Mouse (Mus musculus): Measurements from ENCODE around the gene Lonrf2. TPM values are rescaled to one million over a fixed set of nuclear protein-coding genes. Genes with fewer than 3 reads are reported as not detected.
A peak's percentile ranks its signal among the peaks of the same experiment; 100 is the strongest.

Lonrf2 gene
- polyA plus RNA-seq (2012; rRNA removed), result 51.9 and 73.3 TPM in 2 replicates

DNA sequence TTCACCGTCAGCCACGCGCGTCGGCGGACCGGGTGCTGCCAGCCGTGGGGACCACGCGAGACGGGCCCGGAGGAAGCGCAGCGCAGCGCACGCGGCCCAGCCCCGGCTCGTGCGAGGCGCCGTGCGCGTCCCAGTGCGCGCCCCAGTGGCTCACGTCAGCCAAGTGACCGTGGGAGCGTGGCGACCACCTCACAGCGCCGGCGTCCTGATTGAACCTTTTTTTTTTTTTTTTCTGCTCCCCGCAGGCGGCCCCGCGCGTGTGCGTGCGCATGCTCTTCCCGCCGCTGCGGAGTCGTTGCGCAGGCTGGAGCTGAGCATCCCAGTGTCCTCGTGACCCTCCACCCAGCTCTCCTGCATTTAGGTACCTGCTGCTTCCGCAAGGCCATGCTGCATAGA lies at the start of gene Lonrf2:
Gene Lonrf2 (minus strand): TSS at position 235 of the 396 bp plus-strand sequence.
- peak; percentile 83 for TF ChIP-seq POLR2A (IDR thresholded peaks at IDR 0.05; ENCODE audit: borderline replicate concordance, extremely low read depth, insufficient read depth, insufficient read length, poor library complexity, severe bottlenecking)
- TF ChIP-seq CTCF (IDR thresholded peaks at IDR 0.05; ENCODE audit: borderline replicate concordance, extremely low read depth, insufficient read depth, insufficient read length), result no peak
- DNase-seq (ENCODE audit: low read depth), result peak; percentile 92

DNA sequence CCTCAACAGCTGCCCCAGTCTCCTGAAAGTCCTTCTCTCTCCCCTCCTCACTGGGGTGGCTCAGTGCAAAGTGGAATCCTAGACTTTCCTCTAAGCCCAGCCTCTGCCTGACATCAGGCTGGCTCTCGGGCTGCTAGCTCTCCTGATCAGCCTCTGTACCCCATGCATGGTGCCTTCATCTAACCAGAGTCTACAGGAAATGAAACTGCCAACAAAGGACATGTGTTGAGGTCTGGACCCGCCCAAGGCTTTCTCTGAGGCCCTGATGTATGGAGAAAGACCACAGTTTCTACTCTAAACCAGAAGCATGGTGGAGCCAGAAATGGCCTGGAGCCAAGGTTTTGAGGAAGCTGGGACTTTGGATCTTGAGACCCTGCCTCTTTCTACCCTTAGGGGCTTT lies 49.4 kb upstream of the Lonrf2 start:
- TF ChIP-seq CTCF (IDR thresholded peaks at IDR 0.05; ENCODE audit: borderline replicate concordance, extremely low read depth, insufficient read depth, insufficient read length) (no peak), POLR2A (IDR thresholded peaks at IDR 0.05; ENCODE audit: borderline replicate concordance, extremely low read depth, insufficient read depth, insufficient read length, poor library complexity, severe bottlenecking) (no peak)
- no peak for DNase-seq (ENCODE audit: low read depth)

DNA sequence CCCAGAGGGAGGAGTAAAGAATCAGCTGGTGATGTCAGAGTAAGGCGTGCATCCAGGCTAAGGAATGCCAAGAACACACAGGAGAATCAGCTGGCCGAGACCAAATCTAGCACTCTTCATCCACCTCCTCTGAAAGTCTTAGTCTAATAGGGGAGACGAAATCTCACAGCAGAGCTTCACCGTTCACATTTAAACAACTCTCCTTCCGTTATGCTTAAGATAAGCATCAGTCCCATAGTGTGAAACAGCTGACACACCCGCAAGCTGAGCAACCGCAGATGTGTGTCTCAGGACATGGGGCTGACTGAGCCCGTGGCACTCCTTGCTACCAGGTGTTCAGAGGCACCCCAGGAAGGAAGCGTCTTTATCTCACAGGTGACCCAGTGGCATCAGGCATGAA lies 47.3 kb upstream of the Lonrf2 start:
- DNase-seq (ENCODE audit: low read depth), result no peak
- TF ChIP-seq CTCF (IDR thresholded peaks at IDR 0.05; ENCODE audit: borderline replicate concordance, extremely low read depth, insufficient read depth, insufficient read length) (no peak), POLR2A (IDR thresholded peaks at IDR 0.05; ENCODE audit: borderline replicate concordance, extremely low read depth, insufficient read depth, insufficient read length, poor library complexity, severe bottlenecking) (no peak)

DNA sequence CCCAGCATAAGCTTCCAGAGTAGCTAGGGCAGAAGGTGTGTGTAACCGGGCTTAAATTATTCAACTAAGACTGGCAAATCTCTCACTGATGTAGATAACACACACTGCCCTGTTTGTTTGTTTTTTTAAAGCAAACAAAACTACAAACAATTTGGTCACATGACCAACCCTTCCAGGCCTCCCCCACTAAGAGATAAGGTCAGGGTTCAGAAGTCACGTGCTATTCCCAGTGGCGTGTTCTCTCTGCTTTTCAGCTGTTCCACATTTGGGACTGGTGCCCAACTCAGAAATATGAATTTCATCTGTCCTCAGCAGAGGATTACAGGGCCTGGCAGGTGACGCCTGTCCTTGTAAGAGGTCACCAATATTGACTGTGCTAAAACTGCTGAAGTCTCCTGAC lies 46.2 kb upstream of the Lonrf2 start:
- no peak for DNase-seq (ENCODE audit: low read depth)
- TF ChIP-seq POLR2A (IDR thresholded peaks at IDR 0.05; ENCODE audit: borderline replicate concordance, extremely low read depth, insufficient read depth, insufficient read length, poor library complexity, severe bottlenecking) (no peak), CTCF (IDR thresholded peaks at IDR 0.05; ENCODE audit: borderline replicate concordance, extremely low read depth, insufficient read depth, insufficient read length) (no peak)

DNA sequence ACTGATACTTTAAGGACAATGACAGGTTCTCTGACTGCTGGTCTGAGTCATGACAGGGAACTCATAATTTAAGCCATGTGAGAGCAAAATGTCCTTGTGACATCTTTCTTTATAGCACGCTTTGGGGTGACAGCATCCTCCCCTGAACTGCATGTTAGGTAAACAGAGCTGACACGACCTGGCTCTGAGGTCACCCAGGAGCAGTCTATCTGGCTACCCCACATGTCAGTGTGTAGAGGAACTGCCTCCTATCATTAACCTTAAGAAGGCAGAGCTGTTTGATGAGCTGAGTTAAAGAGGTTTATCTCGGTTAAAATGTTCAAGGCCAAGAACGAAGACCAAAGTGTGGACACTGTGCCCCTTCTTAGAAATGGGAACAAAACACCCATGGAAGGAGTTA lies 44.9 kb upstream of the Lonrf2 start:
- TF ChIP-seq POLR2A (IDR thresholded peaks at IDR 0.05; ENCODE audit: borderline replicate concordance, extremely low read depth, insufficient read depth, insufficient read length, poor library complexity, severe bottlenecking), result no peak
- no peak for TF ChIP-seq CTCF (IDR thresholded peaks at IDR 0.05; ENCODE audit: borderline replicate concordance, extremely low read depth, insufficient read depth, insufficient read length)
- DNase-seq (ENCODE audit: low read depth), result no peak

DNA sequence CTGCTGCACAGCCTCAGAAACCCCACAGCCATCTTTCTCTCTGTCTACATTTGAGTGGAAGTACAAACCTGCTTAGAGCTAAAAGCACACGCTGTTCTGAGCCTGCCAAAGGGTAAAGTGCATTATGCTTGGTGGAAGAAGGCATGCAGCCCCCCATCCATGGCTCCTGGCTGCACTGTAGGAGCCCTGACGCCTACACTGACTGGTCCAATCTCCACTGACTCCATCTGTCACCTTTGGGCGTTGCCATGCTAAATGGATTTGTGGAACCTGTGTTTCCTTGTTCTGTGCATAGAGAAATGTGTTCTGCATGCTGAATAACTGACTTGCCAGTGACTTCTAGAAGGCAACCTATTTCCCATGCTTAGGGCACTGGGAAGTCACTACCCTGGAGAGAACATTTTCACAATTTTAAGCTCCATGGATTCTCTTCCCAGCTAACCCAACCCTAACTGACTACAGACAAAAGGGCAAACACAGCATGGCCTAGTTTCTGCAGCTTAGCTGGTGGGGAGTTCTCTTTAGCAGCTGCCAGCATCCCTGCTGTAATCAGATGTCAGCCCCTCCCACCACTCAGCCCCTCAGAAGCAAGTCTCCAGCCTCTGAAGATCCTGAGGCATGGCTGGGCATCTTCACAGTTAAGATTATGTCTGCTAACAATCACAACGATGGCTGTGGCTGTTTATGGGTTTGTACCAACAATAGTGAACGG lies 40.3 kb upstream of the Lonrf2 start:
- DNase-seq (ENCODE audit: low read depth), result peak; percentile 68
- no peak for TF ChIP-seq CTCF (IDR thresholded peaks at IDR 0.05; ENCODE audit: borderline replicate concordance, extremely low read depth, insufficient read depth, insufficient read length)
- no peak for TF ChIP-seq POLR2A (IDR thresholded peaks at IDR 0.05; ENCODE audit: borderline replicate concordance, extremely low read depth, insufficient read depth, insufficient read length, poor library complexity, severe bottlenecking)

DNA sequence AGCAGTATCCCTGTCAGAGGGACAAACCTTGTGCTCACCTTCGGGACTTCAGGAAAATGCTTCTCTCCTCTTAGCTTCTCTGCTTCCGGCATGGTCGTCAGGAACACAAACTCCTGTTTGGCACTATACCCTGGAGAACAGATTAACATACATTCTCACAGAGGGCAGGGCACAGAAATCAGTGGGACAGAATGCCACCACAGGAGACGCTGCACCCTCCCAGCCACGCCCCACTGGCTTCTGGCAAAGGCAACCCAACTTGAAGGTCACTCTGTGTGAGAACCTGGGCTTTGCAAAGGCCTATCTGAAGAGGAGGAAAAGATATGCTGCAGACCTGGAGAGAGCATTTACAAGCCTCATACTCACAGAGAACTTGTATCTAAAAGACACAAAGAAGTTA lies 37.4 kb upstream of the Lonrf2 start:
- no peak for DNase-seq (ENCODE audit: low read depth)
- TF ChIP-seq CTCF (IDR thresholded peaks at IDR 0.05; ENCODE audit: borderline replicate concordance, extremely low read depth, insufficient read depth, insufficient read length) (no peak), POLR2A (IDR thresholded peaks at IDR 0.05; ENCODE audit: borderline replicate concordance, extremely low read depth, insufficient read depth, insufficient read length, poor library complexity, severe bottlenecking) (no peak)

DNA sequence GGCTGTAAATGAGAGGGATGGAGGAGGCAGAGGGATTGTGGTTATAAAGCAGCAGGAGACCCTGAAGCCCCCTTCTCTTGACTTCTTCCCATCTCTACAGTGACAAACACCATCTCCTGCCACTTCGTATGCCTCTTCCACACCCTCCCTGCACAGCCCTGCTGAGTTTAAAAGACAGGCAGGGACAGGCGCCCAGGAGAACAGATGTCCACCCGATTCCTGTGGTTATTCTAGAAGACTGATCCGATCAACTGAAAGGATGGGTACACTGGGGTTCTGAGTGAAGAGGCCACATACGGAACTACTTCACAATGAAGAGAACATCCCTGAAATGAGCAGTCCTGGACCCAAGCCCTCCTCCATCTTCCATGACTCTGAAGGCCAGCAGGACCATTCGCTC lies 35.3 kb upstream of the Lonrf2 start:
- DNase-seq (ENCODE audit: low read depth), result no peak
- TF ChIP-seq CTCF (IDR thresholded peaks at IDR 0.05; ENCODE audit: borderline replicate concordance, extremely low read depth, insufficient read depth, insufficient read length), result no peak
- TF ChIP-seq POLR2A (IDR thresholded peaks at IDR 0.05; ENCODE audit: borderline replicate concordance, extremely low read depth, insufficient read depth, insufficient read length, poor library complexity, severe bottlenecking), result no peak

DNA sequence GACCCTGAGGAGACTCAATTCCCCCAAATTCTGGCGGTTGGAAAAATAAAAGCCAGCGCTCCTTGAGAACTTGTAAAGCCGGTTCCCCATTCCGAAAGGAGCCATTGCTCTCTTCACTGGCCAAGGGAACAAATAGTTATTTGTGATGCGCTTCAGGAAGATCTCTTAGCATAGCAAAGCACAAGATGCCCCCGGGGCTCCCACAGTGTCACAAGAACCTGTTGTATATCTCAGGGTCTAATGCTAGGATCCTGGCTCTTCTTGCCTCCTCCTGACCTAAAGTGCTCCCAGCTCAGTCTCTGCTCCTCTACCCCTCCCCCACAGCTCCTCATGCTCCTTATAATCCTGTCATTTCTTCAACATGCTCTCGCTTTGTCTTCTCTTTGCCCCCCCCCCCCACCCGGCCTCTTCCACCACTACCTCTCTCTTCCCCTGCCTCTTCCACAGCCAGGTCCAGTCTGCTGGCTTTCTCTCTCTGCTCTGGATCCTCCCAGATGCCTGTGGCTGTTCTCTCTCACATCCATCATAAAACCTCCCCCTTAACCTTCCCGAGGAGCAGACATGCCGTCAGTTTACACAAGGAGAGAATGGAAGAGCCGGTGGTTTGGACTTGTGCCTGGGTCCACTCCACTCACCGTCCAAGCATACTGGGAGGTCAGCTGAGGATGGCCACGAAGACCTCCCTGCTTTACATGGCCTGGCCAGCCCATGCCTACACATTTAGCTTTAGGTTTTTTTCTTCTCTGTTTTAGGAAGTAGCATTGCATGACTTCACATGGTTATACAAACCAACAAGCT lies 33.1 kb upstream of the Lonrf2 start:
- DNase-seq (ENCODE audit: low read depth), result no peak
- no peak for TF ChIP-seq POLR2A (IDR thresholded peaks at IDR 0.05; ENCODE audit: borderline replicate concordance, extremely low read depth, insufficient read depth, insufficient read length, poor library complexity, severe bottlenecking)
- TF ChIP-seq CTCF (IDR thresholded peaks at IDR 0.05; ENCODE audit: borderline replicate concordance, extremely low read depth, insufficient read depth, insufficient read length), result no peak

DNA sequence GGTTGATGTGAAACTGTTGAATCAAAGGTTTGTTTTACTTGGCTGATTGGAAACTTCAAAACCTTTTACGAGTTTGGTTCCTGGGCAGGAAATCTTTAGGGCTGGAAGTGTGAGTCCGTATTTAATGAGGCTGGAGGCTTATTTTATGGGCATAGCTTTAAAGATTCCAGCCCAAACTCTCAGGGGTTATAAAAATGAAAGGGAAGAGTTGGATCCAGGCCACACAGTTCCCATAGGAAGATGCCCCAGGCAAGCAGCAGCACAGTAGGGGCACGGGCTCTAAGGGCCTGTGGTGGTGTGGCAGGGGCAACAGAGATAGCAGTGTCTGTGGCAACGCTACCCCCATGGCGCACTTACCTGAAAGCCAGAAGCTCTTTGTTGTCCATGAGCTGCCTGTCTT lies 29.7 kb upstream of the Lonrf2 start:
- no peak for DNase-seq (ENCODE audit: low read depth)
- TF ChIP-seq CTCF (IDR thresholded peaks at IDR 0.05; ENCODE audit: borderline replicate concordance, extremely low read depth, insufficient read depth, insufficient read length), result no peak

DNA sequence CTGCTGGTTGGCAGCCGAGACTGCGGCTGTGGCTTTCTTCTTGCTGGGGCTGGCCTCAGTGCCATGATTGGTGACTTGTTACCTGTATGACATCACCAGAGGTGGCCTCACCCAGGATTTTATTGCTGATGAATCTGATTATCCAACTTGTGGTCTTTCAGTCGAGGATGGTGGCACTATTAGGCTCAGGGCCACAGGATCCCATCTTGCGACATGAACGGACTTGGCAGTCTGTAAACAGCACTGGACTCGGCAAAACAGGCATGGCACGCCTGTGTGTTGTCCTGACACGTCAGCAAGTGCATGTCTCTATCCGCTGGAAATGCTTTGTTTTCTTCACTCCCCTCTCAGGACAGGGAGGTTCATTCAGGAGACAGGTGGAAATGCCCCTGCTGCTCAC lies 27.8 kb upstream of the Lonrf2 start:
- TF ChIP-seq POLR2A (IDR thresholded peaks at IDR 0.05; ENCODE audit: borderline replicate concordance, extremely low read depth, insufficient read depth, insufficient read length, poor library complexity, severe bottlenecking) (no peak), CTCF (IDR thresholded peaks at IDR 0.05; ENCODE audit: borderline replicate concordance, extremely low read depth, insufficient read depth, insufficient read length) (no peak)
- no peak for DNase-seq (ENCODE audit: low read depth)

DNA sequence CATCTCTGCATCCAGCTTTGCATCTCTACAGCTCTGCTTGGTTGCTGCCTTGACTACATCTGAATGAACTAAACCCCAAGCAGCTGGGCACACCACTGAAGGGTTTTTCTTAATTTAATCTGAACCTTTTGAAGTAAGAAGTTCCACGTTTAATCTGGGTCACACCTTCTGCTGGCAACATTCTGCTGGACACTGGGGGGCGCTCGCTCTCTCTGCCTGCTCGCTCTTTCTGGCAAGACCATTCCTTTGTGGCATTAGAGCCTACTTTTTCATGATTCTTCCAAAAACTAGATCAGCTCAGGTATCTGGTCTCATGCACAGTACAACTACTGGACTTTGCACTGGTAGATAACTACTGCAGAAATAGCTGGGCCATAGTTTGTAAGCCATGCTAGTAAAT lies 25.7 kb upstream of the Lonrf2 start:
- TF ChIP-seq POLR2A (IDR thresholded peaks at IDR 0.05; ENCODE audit: borderline replicate concordance, extremely low read depth, insufficient read depth, insufficient read length, poor library complexity, severe bottlenecking) (no peak), CTCF (IDR thresholded peaks at IDR 0.05; ENCODE audit: borderline replicate concordance, extremely low read depth, insufficient read depth, insufficient read length) (peak; percentile 58)
- peak; percentile 48 for DNase-seq (ENCODE audit: low read depth)

Measured in brain, embryonic 14.5 days (tissue).